Mouse (Mus musculus): Measurements from ENCODE around the gene Cd3eap.

Cd3eap gene

DNA sequence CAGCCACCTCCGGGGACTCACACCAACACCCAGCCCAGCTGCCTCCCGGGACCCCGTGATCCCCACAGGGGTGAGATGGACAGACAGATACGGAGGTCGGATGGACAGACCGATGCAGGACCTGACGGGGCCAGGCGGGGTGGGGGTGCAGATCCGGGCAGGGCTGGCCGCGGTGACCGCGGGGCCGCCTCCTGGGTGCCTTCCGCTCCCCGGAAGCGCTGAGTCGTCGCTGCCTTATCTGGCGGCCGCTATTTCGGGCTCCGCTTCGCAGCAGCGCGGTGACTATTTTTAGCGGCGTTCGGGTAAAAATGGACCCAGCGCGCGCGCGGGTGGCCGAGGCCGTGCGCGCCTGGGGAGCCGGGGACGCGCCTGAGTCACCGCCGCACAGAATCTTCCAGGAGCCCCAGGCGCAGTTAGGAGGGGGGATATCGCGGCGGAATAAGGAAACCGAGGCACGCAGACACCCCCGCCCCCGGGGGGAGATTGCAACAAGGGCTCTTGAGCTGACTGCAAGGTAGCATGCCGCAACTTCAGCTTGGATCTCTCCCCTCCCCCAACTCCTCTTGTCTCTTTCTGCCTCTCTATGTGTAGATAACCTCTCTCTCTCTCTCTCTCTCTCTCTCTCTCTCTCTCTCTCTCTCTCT is 26.5 kb downstream of the Cd3eap start:
- peak; percentile 77 to 78 for DNase-seq (ENCODE audit: low spot score in 2 of 2)

DNA sequence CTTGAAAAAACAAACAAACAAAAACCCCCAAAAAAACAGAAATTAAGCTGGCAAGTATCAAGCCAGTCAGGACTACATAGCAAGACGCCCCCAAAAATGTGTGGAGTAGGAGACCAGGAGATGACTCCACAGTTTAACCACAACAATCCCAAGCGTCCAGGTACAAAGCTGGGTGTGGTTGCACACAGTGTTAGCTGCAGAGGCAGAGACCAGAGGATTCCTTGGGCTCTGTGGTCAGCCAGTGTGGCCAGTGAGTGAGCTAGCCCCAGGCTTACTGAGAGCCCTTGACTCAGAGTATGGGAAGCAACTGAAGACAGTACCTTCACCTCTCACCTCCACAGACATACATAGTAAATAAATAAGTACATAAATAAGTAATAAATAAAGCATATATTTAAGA is 27.4 kb downstream of the Cd3eap start:
- DNase-seq (ENCODE audit: low spot score in 2 of 2), result no peak

DNA sequence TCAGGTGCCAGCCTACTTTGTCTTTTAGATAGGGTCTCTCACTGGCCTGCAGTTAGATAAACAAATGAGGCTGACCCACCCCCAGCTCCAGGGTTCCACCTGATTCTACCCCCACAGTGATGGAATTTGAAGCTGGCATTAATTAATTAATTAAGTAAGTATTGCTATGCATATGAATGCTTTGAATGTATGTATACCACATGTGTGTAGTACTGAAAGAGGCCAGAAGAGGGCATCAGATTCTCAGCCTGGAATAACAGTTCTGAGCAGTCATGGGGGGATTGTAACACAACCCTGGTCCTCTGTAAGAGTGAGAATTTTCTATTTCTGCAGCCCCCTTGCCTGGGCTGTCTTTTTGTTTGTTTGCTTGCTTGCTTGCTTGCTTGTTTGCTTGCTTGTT is 30.9 kb downstream of the Cd3eap start:
- DNase-seq (ENCODE audit: low spot score in 2 of 2), result no peak

DNA sequence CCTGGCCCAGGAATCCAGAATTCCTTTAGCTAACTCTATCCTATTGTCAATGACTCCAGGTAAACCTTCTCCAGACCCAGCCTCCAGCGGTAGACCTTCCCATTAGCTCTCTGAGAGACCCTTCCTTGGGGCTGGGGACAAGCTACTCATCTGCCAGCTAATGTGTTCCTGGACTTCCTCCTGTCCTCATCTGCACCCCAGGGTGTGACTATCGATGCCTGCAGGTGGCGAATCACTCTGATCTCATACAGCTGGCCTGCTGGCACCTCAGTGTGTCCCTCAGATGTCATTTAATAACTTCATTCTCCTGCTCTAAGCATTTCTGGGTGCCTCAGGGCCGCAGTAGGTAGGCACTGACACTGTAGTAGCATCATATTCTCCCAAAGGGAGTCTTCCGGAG is 31.5 kb downstream of the Cd3eap start:
- DNase-seq (ENCODE audit: low spot score in 2 of 2), result no peak

DNA sequence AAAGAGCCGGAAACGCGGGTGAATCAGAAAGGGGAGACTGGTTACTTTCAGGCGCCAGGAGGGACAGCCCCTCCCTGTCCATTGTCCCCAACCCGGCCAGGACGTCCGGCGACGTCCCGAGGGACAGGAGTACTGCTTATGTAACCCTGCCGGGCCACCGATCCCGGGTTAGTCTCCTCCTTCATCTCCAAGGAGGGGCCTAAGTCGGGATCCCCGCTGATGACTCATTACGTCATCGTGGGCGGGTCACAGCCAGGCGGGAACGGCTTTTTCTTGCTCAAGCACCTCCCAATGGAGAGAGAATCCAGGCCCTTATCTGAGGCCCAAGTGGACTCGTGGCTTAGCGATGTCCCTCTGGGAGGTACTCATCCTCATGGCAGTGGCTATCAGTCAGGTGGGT is 32.2 kb downstream of the Cd3eap start:
- peak; percentile 35 to 41 for DNase-seq (ENCODE audit: low spot score in 2 of 2)

DNA sequence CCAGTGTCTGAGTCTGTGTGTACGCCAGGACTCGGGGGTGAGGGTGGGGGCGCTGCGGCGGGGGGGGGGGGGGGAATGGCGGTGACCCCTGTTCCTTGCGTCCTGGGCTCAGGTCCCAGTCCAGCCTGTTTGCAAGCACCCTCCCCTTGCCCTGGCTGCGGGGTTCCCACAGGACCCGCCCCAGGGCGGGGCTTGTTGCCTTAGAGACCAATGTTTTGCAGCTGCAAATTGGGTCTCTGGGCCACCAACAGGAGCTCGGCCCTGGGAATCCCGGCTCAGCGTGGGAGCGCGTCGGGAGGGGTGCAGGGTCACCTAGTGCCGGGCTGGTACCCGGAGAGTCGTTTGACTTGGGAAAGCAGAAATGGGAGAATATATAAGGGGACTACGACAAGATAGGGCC is 32.9 kb downstream of the Cd3eap start:
- DNase-seq (ENCODE audit: low spot score in 2 of 2), result peak; percentile 49 to 63

DNA sequence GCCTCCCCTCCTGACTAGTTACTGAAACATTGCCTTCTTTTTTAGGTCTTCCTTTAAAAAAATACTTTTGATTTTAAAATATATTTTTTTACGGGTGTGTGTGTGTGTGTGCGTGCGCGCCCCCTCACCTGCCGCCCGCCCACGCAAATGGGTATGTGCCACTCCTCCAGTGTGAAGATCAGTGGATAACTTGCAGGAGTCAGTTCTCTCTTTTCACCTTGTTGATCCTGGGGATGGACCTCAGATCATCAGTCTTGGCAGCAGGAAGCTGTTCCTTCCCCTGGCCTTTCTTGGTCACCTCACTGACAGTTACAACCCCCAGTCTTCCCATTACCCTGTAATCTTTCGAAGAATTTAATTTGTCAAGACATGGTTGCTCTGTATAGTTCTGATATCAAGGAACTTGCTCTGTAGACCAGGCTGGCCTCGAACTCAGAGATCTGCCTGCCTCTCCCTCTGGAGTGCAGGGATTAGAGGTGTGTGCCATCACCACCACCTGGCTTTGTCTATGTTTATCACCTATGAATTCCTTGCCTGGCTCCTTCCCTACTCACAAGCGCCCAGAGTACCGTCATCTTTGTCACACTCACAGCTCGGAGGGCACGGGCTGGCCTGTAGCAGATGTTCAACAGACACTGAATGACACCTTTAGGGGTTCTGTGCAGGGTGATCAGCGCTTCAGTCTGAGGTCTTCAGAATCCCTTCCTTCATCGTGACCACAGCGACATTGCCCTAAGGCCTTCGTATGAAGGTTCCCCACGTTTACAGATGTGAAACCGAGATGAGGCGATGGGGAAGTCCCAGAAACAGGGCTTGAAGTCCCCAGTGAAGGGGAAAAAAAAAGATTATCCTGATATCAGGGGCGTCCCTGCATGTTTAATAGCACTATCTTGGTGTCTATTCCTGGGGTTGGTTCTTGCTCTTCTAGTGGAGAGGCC is 33.8 kb downstream of the Cd3eap start:
- peak; percentile 57 to 65 for DNase-seq (ENCODE audit: low spot score in 2 of 2)

DNA sequence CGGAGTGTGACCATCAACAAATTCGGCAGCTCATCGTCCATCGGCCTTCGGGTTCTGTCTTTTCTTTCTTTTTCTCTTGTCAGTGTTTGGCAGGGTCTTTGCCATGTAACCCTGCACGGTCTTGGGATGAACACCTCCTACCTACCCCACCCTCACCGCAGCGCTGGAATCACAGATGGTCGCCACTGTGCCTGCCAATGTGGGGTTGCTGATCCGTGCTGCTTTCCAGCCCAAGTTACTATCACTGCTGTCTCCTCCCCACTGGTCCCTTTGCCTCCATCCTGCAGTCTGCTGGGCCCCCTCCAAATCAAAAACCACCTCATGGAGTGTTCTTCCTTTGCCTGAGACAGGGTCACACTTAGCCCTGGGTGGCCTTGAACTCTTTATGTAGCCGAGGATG is 35.1 kb downstream of the Cd3eap start:
- DNase-seq (ENCODE audit: low spot score in 2 of 2), result no peak

DNA sequence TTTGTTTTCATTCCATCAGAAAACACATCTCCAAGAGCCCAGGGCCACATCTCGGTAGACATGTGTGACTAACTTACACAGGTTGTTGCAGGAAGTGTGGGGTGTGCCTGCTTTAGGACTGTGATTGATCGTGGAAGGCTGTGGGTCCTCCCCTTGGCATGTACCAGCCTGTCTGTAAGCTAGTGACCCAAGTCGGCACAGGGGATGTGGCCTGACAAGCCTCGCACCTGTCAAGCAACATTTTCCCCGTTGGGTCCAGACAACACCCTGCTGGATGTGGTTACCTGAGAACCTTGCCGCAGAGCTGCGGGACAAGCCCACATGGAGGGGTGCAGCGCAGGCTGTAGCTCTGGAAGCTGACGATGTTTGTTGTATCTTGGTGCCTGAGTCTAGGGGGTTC is 36.8 kb downstream of the Cd3eap start:
- no peak for DNase-seq (ENCODE audit: low spot score in 2 of 2)

DNA sequence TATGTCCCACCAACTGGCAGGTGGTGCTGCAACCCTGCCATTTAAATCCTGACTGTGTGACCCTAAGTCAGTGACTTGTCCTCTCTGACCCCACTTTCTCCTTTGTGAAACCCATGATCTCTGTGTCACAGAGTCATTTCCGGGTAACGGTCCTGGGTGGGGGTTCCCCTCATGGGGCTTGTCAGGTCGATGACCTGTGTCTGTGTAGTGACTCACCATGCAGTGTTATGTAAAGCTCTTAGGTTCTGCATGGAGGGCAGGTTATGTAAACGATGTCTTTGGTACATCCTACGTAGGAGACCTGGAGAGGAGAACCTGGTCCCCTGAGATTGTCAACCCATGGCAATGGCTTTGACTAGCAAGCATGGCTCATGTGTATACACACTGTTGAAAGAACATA is 37.8 kb downstream of the Cd3eap start:
- peak; percentile 69 to 74 for DNase-seq (ENCODE audit: low spot score in 2 of 2)

DNA sequence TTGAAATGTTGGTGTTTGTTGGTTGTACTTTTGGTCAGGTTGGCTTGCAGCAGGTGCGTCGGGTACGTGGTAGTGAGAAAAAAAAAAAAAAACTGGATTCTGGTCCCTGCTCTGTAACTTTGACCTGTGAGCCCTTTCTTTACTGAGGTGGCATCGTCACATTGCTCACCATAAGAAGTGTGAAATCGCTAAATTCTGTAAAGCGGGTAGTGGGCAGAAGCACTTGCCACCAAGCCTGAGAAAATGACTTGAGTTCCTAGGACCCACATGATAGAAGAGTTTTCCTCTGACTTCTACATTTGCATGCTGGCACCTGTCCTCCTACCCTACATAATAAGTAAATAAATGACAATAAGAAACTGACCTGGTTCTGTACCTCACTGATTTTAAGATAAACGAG is 38.6 kb downstream of the Cd3eap start:
- no peak for DNase-seq (ENCODE audit: low spot score in 2 of 2)

DNA sequence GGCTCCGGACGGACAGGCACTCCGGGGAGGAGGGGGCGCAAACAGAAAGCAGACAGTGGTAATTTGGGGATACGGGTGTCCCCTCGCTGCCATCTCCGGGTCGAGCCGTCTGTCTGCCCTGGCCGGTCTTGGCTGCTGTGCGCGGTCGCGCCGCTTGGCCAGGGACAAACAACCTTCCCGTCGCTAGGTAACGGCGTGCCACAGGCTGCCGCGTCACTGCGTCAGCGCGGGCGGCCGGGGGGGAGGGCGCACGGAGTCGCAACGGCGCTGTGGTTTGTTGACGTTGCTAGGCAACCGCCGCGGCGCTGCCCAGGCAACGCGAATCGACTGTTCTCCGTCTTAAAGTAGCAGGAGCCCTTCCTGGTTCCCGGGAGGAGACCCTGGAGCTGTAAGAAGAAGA is 39.4 kb downstream of the Cd3eap start:
- DNase-seq (ENCODE audit: low spot score in 2 of 2), result peak; percentile 92

DNA sequence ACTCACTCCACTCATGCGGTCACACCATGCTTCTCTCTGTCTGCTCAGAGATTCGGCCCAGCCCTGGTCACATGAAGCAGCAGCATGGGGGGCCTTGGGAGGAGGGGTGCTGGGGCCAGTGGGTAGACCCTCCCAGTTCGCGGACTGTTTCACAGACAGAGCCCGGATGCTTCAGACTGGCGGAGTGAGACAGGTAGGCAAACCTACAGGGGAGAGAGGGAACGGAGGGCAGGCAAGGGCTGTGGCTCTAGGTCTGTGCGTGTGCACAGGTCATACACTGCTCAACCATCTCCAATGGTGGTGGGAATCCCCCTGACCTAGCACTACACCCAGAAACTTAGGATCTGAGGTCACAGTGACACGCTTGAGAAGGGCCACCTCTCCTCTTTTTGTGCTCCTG is 39.8 kb downstream of the Cd3eap start:
- no peak for DNase-seq (ENCODE audit: low spot score in 2 of 2)

DNA sequence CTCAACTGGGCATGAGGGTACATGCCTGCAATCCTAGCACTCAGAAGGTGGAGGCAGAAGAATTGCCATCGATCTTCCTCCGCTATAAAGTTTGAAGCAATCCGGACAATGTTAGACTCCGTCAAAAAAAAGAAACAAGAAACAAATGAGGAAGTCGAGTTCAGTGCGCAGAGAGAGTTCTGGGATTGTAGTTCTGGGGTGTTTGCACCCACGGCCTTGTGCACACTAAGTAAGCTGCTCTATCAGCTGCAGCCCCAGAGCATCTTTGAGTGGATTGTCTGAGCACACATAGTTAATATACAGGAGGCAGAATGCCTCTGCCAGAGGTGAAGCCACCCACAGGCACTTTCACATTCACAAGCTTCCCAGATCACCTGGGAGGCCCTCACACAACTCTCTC is 40.6 kb downstream of the Cd3eap start:
- DNase-seq (ENCODE audit: low spot score in 2 of 2), result no peak

DNA sequence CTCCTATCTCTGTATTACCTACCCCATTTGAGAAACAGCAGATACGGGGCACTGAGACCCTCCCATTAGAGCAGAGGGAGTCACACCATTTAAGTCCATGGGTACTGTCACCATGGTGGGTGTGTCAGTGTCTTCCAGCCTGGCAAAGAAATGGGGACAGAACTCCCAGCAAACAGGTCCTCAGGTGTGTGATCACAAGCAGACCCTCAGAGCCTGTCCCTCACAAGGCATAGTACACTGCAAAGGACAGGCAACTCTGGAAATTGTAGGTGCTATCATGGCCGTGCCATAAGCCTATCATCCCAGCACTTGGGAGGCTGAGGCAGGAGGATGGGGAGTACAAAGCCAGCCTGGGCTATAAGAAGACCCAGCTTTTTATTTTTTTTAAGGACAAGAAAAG is 41.1 kb downstream of the Cd3eap start:
- no peak for DNase-seq (ENCODE audit: low spot score in 2 of 2)

DNA sequence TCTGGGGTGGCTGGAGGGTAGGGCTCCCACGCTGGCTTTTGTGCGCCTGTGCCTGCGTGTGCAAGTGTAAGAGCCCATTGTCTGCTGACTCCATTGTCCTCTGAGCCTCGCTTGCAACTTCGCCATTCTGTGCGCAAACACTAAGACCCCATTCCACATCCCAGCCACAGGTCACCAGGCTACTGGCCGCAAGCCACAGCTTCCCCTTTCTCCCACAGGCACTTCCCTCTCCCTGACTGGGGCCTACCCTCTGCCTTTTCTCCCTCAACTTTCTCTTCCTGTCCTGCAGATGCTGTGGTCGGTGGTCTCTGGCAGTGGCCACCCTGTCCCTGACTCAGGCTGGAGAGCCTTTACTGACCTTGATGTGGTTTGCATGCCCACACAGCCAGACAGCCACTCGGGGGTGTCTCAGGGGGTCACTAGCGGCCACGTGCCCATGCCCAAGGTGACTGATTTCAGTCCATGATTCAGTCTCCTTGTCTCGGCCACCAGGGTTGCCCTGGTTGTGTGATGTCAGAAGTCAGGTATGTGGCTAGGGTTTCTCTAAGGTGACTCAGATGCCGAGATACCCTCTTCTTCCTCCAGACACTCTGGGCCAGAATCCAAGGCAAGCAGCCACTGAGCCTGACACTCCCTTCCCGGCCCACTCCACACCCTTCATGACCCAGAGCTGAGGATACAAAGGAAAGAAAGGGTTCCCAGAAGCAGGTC is 42.7 kb downstream of the Cd3eap start:
- peak; percentile 34 to 60 for DNase-seq (ENCODE audit: low spot score in 2 of 2)

DNA sequence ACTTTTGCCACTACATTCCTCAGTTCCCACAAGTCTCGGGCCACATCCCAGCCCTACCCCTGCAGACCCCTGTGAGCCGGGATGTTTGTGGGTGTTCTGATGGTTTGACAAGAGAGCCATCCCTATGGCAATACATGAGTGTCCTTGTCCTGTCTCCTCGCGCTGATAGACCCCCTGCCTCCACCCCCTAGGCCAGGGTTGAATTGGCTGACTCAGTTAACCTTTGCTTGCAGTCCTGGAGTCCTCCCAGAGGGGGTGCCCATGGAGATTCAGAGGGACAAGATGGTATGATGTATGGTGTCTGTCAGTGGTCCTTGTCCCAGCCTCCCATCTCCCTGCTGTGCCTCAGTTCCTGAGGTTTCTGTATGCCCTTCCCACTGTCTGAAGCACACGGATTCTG is 45.2 kb downstream of the Cd3eap start:
- DNase-seq (ENCODE audit: low spot score in 2 of 2), result no peak

DNA sequence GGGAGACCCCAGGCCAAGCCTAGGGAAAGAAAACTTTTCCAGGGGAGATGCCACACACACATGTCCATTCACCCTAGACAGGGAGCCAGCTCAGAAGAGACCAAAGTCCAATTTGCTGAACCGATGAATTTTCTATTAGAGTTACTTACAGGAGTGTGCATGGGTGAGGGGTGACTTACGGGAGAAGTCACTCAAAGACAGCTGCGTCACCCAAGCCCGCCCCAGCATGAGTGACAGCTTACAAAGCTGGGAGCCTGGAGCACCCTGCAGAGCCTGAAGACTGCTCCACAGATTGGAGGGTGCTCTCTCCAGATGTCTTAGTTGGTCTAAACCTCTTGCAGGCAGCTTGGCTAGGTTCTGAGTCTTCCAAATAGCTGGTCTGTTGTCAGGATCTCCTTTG is 47.3 kb downstream of the Cd3eap start:
- DNase-seq (ENCODE audit: low spot score in 2 of 2), result no peak

DNA sequence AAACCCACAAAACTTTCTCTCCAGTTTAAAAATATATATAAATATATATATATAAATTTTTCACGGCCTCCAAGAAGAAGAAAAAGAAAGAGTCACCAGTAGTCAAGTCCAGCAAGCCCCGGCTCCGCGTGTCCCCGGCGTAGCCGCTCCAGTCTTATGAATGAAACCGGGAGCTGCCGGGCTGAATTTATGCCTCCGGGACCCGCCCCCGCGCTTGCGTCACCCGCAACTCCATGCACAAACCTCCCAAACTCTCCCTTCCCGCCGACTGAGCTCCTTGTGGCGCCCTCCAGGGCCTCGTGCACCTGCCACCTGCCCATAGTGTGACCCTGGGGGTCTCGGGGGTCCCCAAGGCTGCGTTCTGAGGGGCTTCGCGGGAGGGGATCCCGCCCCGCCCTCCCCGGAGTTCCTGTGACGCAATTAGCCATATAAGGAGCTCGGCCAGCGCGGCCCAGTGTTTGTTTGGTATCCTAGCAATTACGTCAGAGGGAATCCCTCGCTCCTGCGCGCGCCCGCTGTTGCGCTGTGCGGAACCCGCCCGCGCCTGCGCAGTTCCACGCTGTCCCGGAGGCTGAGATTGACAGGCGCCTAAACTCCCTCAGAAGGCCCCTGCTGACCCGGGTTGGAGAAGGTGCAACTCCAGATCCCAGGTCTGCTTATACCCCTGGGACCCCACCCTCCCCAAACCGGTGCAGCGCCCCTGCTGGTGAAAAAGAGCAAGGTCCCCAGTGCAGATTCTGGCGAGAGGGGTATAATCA is 49.2 kb downstream of the Cd3eap start, which contains the start of gene Fosb:
Gene Fosb (minus strand): TSS at position 168 of the 758 bp plus-strand sequence.
- DNase-seq (ENCODE audit: low spot score in 2 of 2), result peak; percentile 94 to 95

DNA sequence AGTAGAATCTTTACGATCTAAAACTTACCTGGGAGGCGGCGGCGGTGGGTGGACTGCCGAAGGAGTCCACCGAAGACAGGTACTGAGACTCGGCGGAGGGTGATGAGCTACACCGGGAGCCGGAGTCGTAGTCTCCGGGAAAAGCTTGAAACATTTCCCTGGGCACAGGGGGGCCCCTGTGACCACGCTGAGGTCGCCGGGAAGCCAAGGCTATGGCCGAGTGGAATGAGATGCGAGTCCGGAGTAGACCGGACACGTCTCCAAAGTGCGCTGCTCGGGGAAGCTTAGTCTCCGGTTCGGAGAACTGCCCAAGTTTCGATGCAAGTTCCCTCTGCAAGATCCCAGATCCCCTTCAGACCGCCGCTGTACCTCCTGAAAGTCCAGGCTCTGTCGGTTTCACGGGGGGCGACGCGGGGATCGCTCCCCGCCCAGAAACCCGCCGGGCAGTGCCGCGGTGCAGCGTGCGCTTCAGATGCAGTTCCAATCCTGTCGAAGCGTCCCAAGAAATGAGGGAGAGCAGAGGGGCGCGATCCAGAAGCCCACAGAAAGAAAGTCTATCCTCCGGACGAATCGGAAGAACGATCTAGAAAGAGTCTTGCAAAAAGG is 49.9 kb downstream of the Cd3eap start:
- DNase-seq (ENCODE audit: low spot score in 2 of 2), result no peak
